Mouse (Mus musculus): Measurements from ENCODE around the gene P2ry4.

Gene P2ry4

GRCm38 (mm10) chrX:100594791-100595190, at the start of gene P2ry4:
TSS of gene P2ry4 (minus strand) at chrX:100594869.
- no peak for DNase-seq

GRCm38 (mm10) chrX:100638477-100638876, 43.8 kb upstream of the P2ry4 start:
- DNase-seq = no peak

- DNase-seq = peak; percentile 12 to 29
Observed at GRCm38 (mm10) chrX:100629076-100629475, 34.4 kb upstream of the P2ry4 start.

- peak; percentile 90 to 91 for DNase-seq
Observed at GRCm38 (mm10) chrX:100625802-100626793, 31.4 kb upstream of the P2ry4 start, which contains the start of gene Pdzd11. TSS of gene Pdzd11 (minus strand) at chrX:100626568.

- DNase-seq = no peak
Observed at GRCm38 (mm10) chrX:100625546-100625801, 30.8 kb upstream of the P2ry4 start, which contains the start of gene Kif4. TSS of gene Kif4 (plus strand) at chrX:100625737.

GRCm38 (mm10) chrX:100625146-100625545, 30.5 kb upstream of the P2ry4 start:
- DNase-seq = no peak

GRCm38 (mm10) chrX:100624242-100624641, 29.6 kb upstream of the P2ry4 start:
- DNase-seq = no peak

GRCm38 (mm10) chrX:100621366-100621765, 26.7 kb upstream of the P2ry4 start:
- peak in 1 of 2 experiments; percentile 31 for DNase-seq

GRCm38 (mm10) chrX:100618488-100618887, 23.8 kb upstream of the P2ry4 start:
- DNase-seq = peak in 1 of 2 experiments; percentile 17

GRCm38 (mm10) chrX:100605314-100605713, 10.6 kb upstream of the P2ry4 start, which contains the start of gene Arr3:
TSS of gene Arr3 (plus strand) at chrX:100605497.
- no peak for DNase-seq

- no peak for DNase-seq
Observed at GRCm38 (mm10) chrX:100599755-100600154, 5.1 kb upstream of the P2ry4 start.

- peak; percentile 41 to 59 for DNase-seq
Observed at GRCm38 (mm10) chrX:100597439-100597838, 2.8 kb upstream of the P2ry4 start.

GRCm38 (mm10) chrX:100571951-100572350, 22.7 kb downstream of the P2ry4 start, which contains the start of gene Awat1:
TSS of gene Awat1 (plus strand) at chrX:100572251.
- DNase-seq = no peak

GRCm38 (mm10) chrX:100565696-100566095, 29.0 kb downstream of the P2ry4 start:
- DNase-seq = no peak

- DNase-seq = no peak
Observed at GRCm38 (mm10) chrX:100556026-100556425, 38.6 kb downstream of the P2ry4 start.
